7 mouse cellular contexts compared by ENCODE assay signal in genomic region chr8:105298351-105299252, GRCm38 (mm10). TPM values are rescaled to one million over a fixed set of nuclear protein-coding genes. Genes with fewer than 3 reads are reported as not detected.
DNase-seq lines count a peak whose midpoint lies in the region; ATAC-seq lines count a peak whose summit lies in the region.

No protein-coding gene starts in this region.

- DNase-seq in neural tube, embryonic 11.5 days (ENCODE audit: low spot score), result no peak
- no peak for DNase-seq in neural tube, embryonic 10.5 days (ENCODE audit: extremely low spot score, low spot score)
- DNase-seq in layer of hippocampus, postnatal 10 days (ENCODE audit: low spot score in 2 of 2), result no peak

- H3K9ac ChIP-seq in neural tube, embryonic 11.5 days (ENCODE audit: low read length), result peak overlapping the region; percentile 88
- H3K9ac ChIP-seq in limb, embryonic 12.5 days (replicated peaks), result peak overlapping the region; percentile 86
- peak overlapping the region; percentile 72 for H3K9ac ChIP-seq in stomach, embryonic 14.5 days (replicated peaks; ENCODE audit: low read depth, low read length)

- H3K9me3 ChIP-seq in neural tube, embryonic 11.5 days (ENCODE audit: control insufficient read depth, low read length), result no peaks in the 10 kb centered on the region
- no peaks in the 10 kb centered on the region for H3K9me3 ChIP-seq in erythroblast, embryonic 14.5 days (ENCODE audit: control insufficient read depth, low read length)
- no peaks in the 10 kb centered on the region for H3K9me3 ChIP-seq in limb, embryonic 12.5 days
- H3K9me3 ChIP-seq in stomach, embryonic 14.5 days (ENCODE audit: control insufficient read depth, low read depth, low read length), result no peaks in the 10 kb centered on the region

- peak overlapping the region; percentile 97 for H3K4me2 ChIP-seq in neural tube, embryonic 11.5 days (ENCODE audit: low read depth)
- peak overlapping the region; percentile 97 for H3K4me2 ChIP-seq in limb, embryonic 12.5 days
- H3K4me2 ChIP-seq in stomach, embryonic 14.5 days (replicated peaks; ENCODE audit: low read depth, low read length), result peak overlapping the region; percentile 94

- peak overlapping the region; percentile 97 for H3K4me3 ChIP-seq in neural tube, embryonic 11.5 days (ENCODE audit: low read depth, low read length)
- H3K4me3 ChIP-seq in erythroblast, embryonic 14.5 days (replicated peaks), result peak overlapping the region; percentile 67
- peak overlapping the region; percentile 98 for H3K4me3 ChIP-seq in limb, embryonic 12.5 days (replicated peaks)
- H3K4me3 ChIP-seq in stomach, embryonic 14.5 days (ENCODE audit: low read depth, low read length), result peak overlapping the region; percentile 69

- H3K36me3 ChIP-seq in neural tube, embryonic 11.5 days (ENCODE audit: control insufficient read depth, insufficient read depth, low read length), result peaks cover 11% of the 10 kb centered on the region
- H3K36me3 ChIP-seq in erythroblast, embryonic 14.5 days (ENCODE audit: control insufficient read depth), result peaks cover 67% of the 10 kb centered on the region
- H3K36me3 ChIP-seq in limb, embryonic 12.5 days, result peaks cover 51% of the 10 kb centered on the region
- H3K36me3 ChIP-seq in stomach, embryonic 14.5 days (ENCODE audit: control insufficient read depth, insufficient read depth, low read length), result peaks cover 37% of the 10 kb centered on the region

- no peak overlapping the region for H3K27ac ChIP-seq in neural tube, embryonic 11.5 days (ENCODE audit: low read depth, low read length)
- H3K27ac ChIP-seq in limb, embryonic 12.5 days, result no peak overlapping the region
- H3K27ac ChIP-seq in stomach, embryonic 14.5 days (ENCODE audit: low read length), result no peak overlapping the region; the same call in 1 of the 2 replicates

- peaks cover 9% of the 10 kb centered on the region for H3K4me1 ChIP-seq in neural tube, embryonic 11.5 days (ENCODE audit: control insufficient read depth, insufficient read depth, low read length)
- H3K4me1 ChIP-seq in erythroblast, embryonic 14.5 days (ENCODE audit: control insufficient read depth), result peaks cover 77% of the 10 kb centered on the region
- H3K4me1 ChIP-seq in limb, embryonic 12.5 days (replicated peaks), result peaks cover 18% of the 10 kb centered on the region
- peaks cover 16% of the 10 kb centered on the region for H3K4me1 ChIP-seq in stomach, embryonic 14.5 days (ENCODE audit: control insufficient read depth, insufficient read depth, low read length)

- no peak for ATAC-seq in neural tube, embryonic 11.5 days (ENCODE audit: insufficient read depth, low FRiP score, low TSS enrichment)
- ATAC-seq in limb, embryonic 12.5 days (ENCODE audit: insufficient number of reproducible peaks, insufficient read depth, low FRiP score, low TSS enrichment, low read depth), result no peak
- ATAC-seq in stomach, embryonic 14.5 days (ENCODE audit: insufficient number of reproducible peaks, insufficient read depth, low FRiP score, low read depth), result no peak
- no peak for ATAC-seq in inflammation-experienced regulatory T-cells, adult 6 months

- WGBS in neural tube, embryonic 11.5 days, result 61% methylated on average over 18 of the region's 18 CpGs
- WGBS in limb, embryonic 12.5 days, result 57% methylated on average over 18 of the region's 18 CpGs
- WGBS in stomach, embryonic 14.5 days, result 55% methylated on average over 18 of the region's 18 CpGs

- H3K27me3 ChIP-seq in neural tube, embryonic 11.5 days (ENCODE audit: control insufficient read depth, insufficient read depth, low read length), result no peaks in the 10 kb centered on the region
- H3K27me3 ChIP-seq in erythroblast, embryonic 14.5 days (ENCODE audit: control insufficient read depth), result no peaks in the 10 kb centered on the region; the same call in 1 of the 2 replicates
- peaks cover 7% of the 10 kb centered on the region; the same call in 1 of the 2 replicates for H3K27me3 ChIP-seq in limb, embryonic 12.5 days
- no peaks in the 10 kb centered on the region for H3K27me3 ChIP-seq in stomach, embryonic 14.5 days (ENCODE audit: control insufficient read depth, insufficient read depth, low read length)

RNA-seq across cellular contexts. Expression of gene E2f4, which starts 1.1 kb away (rescaled TPM):
- polyA plus RNA-seq in neural tube, embryonic 11.5 days (2014; fragmentation: Nextera tagmentation; extraction: Ambion mirVana), result 103 and 107 TPM in 2 replicates
- 30.0 and 45.9 TPM in 2 replicates for polyA plus RNA-seq in erythroblast, embryonic 14.5 days (2012)
- 75.6 and 91.3 TPM in 2 replicates for polyA plus RNA-seq in limb, embryonic 12.5 days (2016; fragmentation: Nextera tagmentation; extraction: Ambion mirVana)
- 95.0 and 95.8 TPM in 2 replicates for polyA plus RNA-seq in stomach, embryonic 14.5 days (2014; fragmentation: Nextera tagmentation; extraction: Ambion mirVana)
- 10 to 100 TPM; 54.2 to 61.3 (median 55.9) TPM for polyA plus RNA-seq in inflammation-experienced regulatory T-cells, adult 6 months (2017; shearing (Covaris generic))
- 10 to 100 TPM; 31.9 to 33.5 TPM for total RNA-seq in layer of hippocampus, postnatal 10 days (2021)

RNA-seq across cellular contexts. Expression of gene Exoc3l, which starts 2.7 kb away (rescaled TPM):
- polyA plus RNA-seq in neural tube, embryonic 11.5 days (2014; fragmentation: Nextera tagmentation; extraction: Ambion mirVana), result 12.1 and 13.9 TPM in 2 replicates
- 1.6 and 1.7 TPM in 2 replicates for polyA plus RNA-seq in erythroblast, embryonic 14.5 days (2012)
- 10.0 and 10.2 TPM in 2 replicates for polyA plus RNA-seq in limb, embryonic 12.5 days (2016; fragmentation: Nextera tagmentation; extraction: Ambion mirVana)
- 7.9 and 9.2 TPM in 2 replicates for polyA plus RNA-seq in stomach, embryonic 14.5 days (2014; fragmentation: Nextera tagmentation; extraction: Ambion mirVana)
- polyA plus RNA-seq in inflammation-experienced regulatory T-cells, adult 6 months (2017; shearing (Covaris generic)), result under 1 TPM in 2 of 3 experiments, not detected in 1; 0.38 to 0.60 TPM
- total RNA-seq in layer of hippocampus, postnatal 10 days (2021), result 1 to 10 TPM; 3.7 to 5.9 TPM

RNA-seq across cellular contexts. Expression of gene Elmo3, which starts 6.8 kb away (rescaled TPM):
- 1.0 and 1.9 TPM in 2 replicates for polyA plus RNA-seq in neural tube, embryonic 11.5 days (2014; fragmentation: Nextera tagmentation; extraction: Ambion mirVana)
- polyA plus RNA-seq in erythroblast, embryonic 14.5 days (2012), result 0.97 and 1.1 TPM in 2 replicates
- 4.3 and 4.4 TPM in 2 replicates for polyA plus RNA-seq in limb, embryonic 12.5 days (2016; fragmentation: Nextera tagmentation; extraction: Ambion mirVana)
- polyA plus RNA-seq in stomach, embryonic 14.5 days (2014; fragmentation: Nextera tagmentation; extraction: Ambion mirVana), result 14.3 and 15.2 TPM in 2 replicates
- polyA plus RNA-seq in inflammation-experienced regulatory T-cells, adult 6 months (2017; shearing (Covaris generic)), result 10 to 100 TPM in 1 of 3 experiments, 1 to 10 TPM in 2; 3.9 to 11.8 (median 9.5) TPM
- total RNA-seq in layer of hippocampus, postnatal 10 days (2021), result 1 to 10 TPM; 1.2 to 2.0 TPM

RNA-seq across cellular contexts. Expression of gene 4931428F04Rik, which starts 8.9 kb away (rescaled TPM):
- polyA plus RNA-seq in neural tube, embryonic 11.5 days (2014; fragmentation: Nextera tagmentation; extraction: Ambion mirVana), result 46.1 and 50.8 TPM in 2 replicates
- 0.01 and 0.09 TPM in 2 replicates for polyA plus RNA-seq in erythroblast, embryonic 14.5 days (2012)
- 15.6 and 19.6 TPM in 2 replicates for polyA plus RNA-seq in limb, embryonic 12.5 days (2016; fragmentation: Nextera tagmentation; extraction: Ambion mirVana)
- 10.3 and 10.7 TPM in 2 replicates for polyA plus RNA-seq in stomach, embryonic 14.5 days (2014; fragmentation: Nextera tagmentation; extraction: Ambion mirVana)
- polyA plus RNA-seq in inflammation-experienced regulatory T-cells, adult 6 months (2017; shearing (Covaris generic)), result 1 to 10 TPM; 1.2 to 2.5 (median 2.1) TPM
- total RNA-seq in layer of hippocampus, postnatal 10 days (2021), result 10 to 100 TPM; 60.0 to 60.5 TPM

RNA-seq across cellular contexts. Expression of gene Nol3, which starts 22.7 kb away (rescaled TPM):
- 2.7 and 3.5 TPM in 2 replicates for polyA plus RNA-seq in neural tube, embryonic 11.5 days (2014; fragmentation: Nextera tagmentation; extraction: Ambion mirVana)
- not detected in 2 replicates for polyA plus RNA-seq in erythroblast, embryonic 14.5 days (2012)
- 1.6 TPM in 2 replicates for polyA plus RNA-seq in limb, embryonic 12.5 days (2016; fragmentation: Nextera tagmentation; extraction: Ambion mirVana)
- polyA plus RNA-seq in stomach, embryonic 14.5 days (2014; fragmentation: Nextera tagmentation; extraction: Ambion mirVana), result 1.9 and 2.0 TPM in 2 replicates
- polyA plus RNA-seq in inflammation-experienced regulatory T-cells, adult 6 months (2017; shearing (Covaris generic)), result under 1 TPM in 1 of 3 experiments, not detected in 2; 0.26 TPM
- 1 to 10 TPM; 3.6 to 3.7 TPM for total RNA-seq in layer of hippocampus, postnatal 10 days (2021)
